Mouse (Mus musculus): Measurements from ENCODE around the gene Wwtr1. TPM values are rescaled to one million over a fixed set of nuclear protein-coding genes. Genes with fewer than 3 reads are reported as not detected.

Gene Wwtr1
- total RNA-seq, 2 experiments from 2014 or later, result 21.9 to 30.1 TPM

- DNase-seq (ENCODE audit: low spot score), result no peak
Measured at GRCm38 (mm10) chr3:57466289-57466688, 109.4 kb downstream of the Wwtr1 start.

- DNase-seq (ENCODE audit: low spot score), result no peak
Measured at GRCm38 (mm10) chr3:57463302-57463701, 112.4 kb downstream of the Wwtr1 start.

GRCm38 (mm10) chr3:57458652-57459051, 117.1 kb downstream of the Wwtr1 start:
- DNase-seq (ENCODE audit: low spot score), result no peak

GRCm38 (mm10) chr3:57448445-57448844, 127.3 kb downstream of the Wwtr1 start:
- DNase-seq (ENCODE audit: low spot score), result peak; percentile 69

GRCm38 (mm10) chr3:57447889-57448288, 127.8 kb downstream of the Wwtr1 start:
- no peak for DNase-seq (ENCODE audit: low spot score)

GRCm38 (mm10) chr3:57445706-57446105, 130.0 kb downstream of the Wwtr1 start:
- DNase-seq (ENCODE audit: low spot score), result no peak

GRCm38 (mm10) chr3:57440956-57441355, 134.8 kb downstream of the Wwtr1 start:
- no peak for DNase-seq (ENCODE audit: low spot score)

- DNase-seq (ENCODE audit: low spot score), result no peak
Measured at GRCm38 (mm10) chr3:57435364-57435763, 140.3 kb downstream of the Wwtr1 start.

GRCm38 (mm10) chr3:57431706-57432105, 144.0 kb downstream of the Wwtr1 start:
- no peak for DNase-seq (ENCODE audit: low spot score)

GRCm38 (mm10) chr3:57429486-57429885, 146.2 kb downstream of the Wwtr1 start:
- DNase-seq (ENCODE audit: low spot score), result no peak

GRCm38 (mm10) chr3:57428682-57429464, 146.8 kb downstream of the Wwtr1 start:
- DNase-seq (ENCODE audit: low spot score), result no peak

GRCm38 (mm10) chr3:57426351-57426750, 149.4 kb downstream of the Wwtr1 start:
- no peak for DNase-seq (ENCODE audit: low spot score)

- DNase-seq (ENCODE audit: low spot score), result no peak
Measured at GRCm38 (mm10) chr3:57425089-57425730, 150.5 kb downstream of the Wwtr1 start, which contains the start of gene Tm4sf4. Gene Tm4sf4, plus strand, starts transcription at chr3:57425314.

- no peak for DNase-seq (ENCODE audit: low spot score)
Measured at GRCm38 (mm10) chr3:57420660-57421059, 155.1 kb downstream of the Wwtr1 start.

GRCm38 (mm10) chr3:57420233-57420632, 155.5 kb downstream of the Wwtr1 start:
- DNase-seq (ENCODE audit: low spot score), result no peak

GRCm38 (mm10) chr3:57411535-57411934, 164.2 kb downstream of the Wwtr1 start:
- DNase-seq (ENCODE audit: low spot score), result no peak

Small RNA genes within 50 kb of the gene (microRNA-seq; reads per million reads assigned to microRNA genes)
- not detected for gene Mir6377

Other genes starting within 250 kb of the Wwtr1 start
- not detected for gene Tm4sf4, start 150.6 kb downstream of the Wwtr1 start, total RNA-seq (2021)
- gene Commd2, start 75.8 kb upstream of the Wwtr1 start, total RNA-seq (2021), result 10 to 100 TPM; 11.1 to 12.9 TPM
- not detected for gene Ankub1, start 116.9 kb upstream of the Wwtr1 start, total RNA-seq (2021)
- gene Rnf13, start 160.2 kb upstream of the Wwtr1 start, total RNA-seq (2021), result 10 to 100 TPM; 34.8 to 41.5 TPM

Measured in gastrocnemius, adult 18-20 months (tissue).